Mouse (Mus musculus) testis, postnatal 14 days (tissue): ENCODE measurements around the gene Vps18.

Source experiments
- DNase-seq: peaks from one replicate; pipeline ENCODE4 v3.0.0; 2021; ENCODE audit warnings: low spot score

Vps18 gene

GRCm38 (mm10) chr2:119344537-119345138 is 56.1 kb downstream of the Vps18 start:
- no peak for DNase-seq
